8 mouse cellular contexts compared by ENCODE assay signal in genomic region chr17:33759767-33760254, GRCm38 (mm10). TPM values are rescaled to one million over a fixed set of nuclear protein-coding genes. Genes with fewer than 3 reads are reported as not detected.
DNase-seq lines count a peak whose midpoint lies in the region; ATAC-seq and TF ChIP-seq lines count a peak whose summit lies in the region.

No protein-coding gene starts in this region.

- TF ChIP-seq POLR2A in bone marrow, adult 2 months (IDR thresholded peaks at IDR 0.05; ENCODE audit: borderline replicate concordance, control insufficient read depth, low read depth, low read length): 0 out of 2 replicates have a peak, but pooled peaks have one; percentile 65
- TF ChIP-seq POLR2A in limb, embryonic 14.5 days (IDR thresholded peaks at IDR 0.05; ENCODE audit: borderline replicate concordance, extremely low read depth, insufficient read depth, insufficient read length): peak; percentile 51; the same call in 1 of the 2 replicates
- TF ChIP-seq POLR2A in spleen, adult 2 months (IDR thresholded peaks at IDR 0.05; ENCODE audit: low read depth, low read length): peak; percentile 16

- H3K27me3 ChIP-seq in embryonic facial prominence, embryonic 15.5 days: no peaks in the 10 kb centered on the region
- no peaks in the 10 kb centered on the region for H3K27me3 ChIP-seq in kidney, embryonic 14.5 days (ENCODE audit: control insufficient read depth, insufficient read depth, low read length)
- H3K27me3 ChIP-seq in limb, embryonic 14.5 days (ENCODE audit: control insufficient read depth, insufficient read depth, low read length): no peaks in the 10 kb centered on the region
- no peaks in the 10 kb centered on the region for H3K27me3 ChIP-seq in midbrain, embryonic 16.5 days (ENCODE audit: control insufficient read depth, insufficient read depth, low read depth, low read length)
- H3K27me3 ChIP-seq in spleen, adult 2 months (ENCODE audit: control insufficient read depth, insufficient read depth, low read length): no peaks in the 10 kb centered on the region

- WGBS in bone marrow, adult 2 months: under 1% methylated on average over 38 of the region's 38 CpGs
- under 1% methylated on average over 38 of the region's 38 CpGs for WGBS in embryonic facial prominence, embryonic 15.5 days
- under 1% methylated on average over 38 of the region's 38 CpGs for WGBS in kidney, embryonic 14.5 days
- WGBS in limb, embryonic 14.5 days: under 1% methylated on average over 26 of the region's 38 CpGs
- WGBS in midbrain, embryonic 16.5 days: under 1% methylated on average over 36 of the region's 38 CpGs
- under 1% methylated on average over 37 of the region's 38 CpGs for WGBS in spleen, adult 2 months

- peak; percentile 85 for ATAC-seq in embryonic facial prominence, embryonic 15.5 days (ENCODE audit: insufficient number of reproducible peaks, low FRiP score, low TSS enrichment, low read depth)
- ATAC-seq in kidney, embryonic 14.5 days (ENCODE audit: low FRiP score, low TSS enrichment): peak; percentile 91
- ATAC-seq in limb, embryonic 14.5 days (ENCODE audit: low FRiP score, low read depth): peak; percentile 84
- peak; percentile 80 for ATAC-seq in midbrain, embryonic 16.5 days

- peak overlapping the region; percentile 99 for H3K27ac ChIP-seq in bone marrow, adult 2 months (ENCODE audit: control insufficient read depth, insufficient read depth, low read depth, low read length, poor library complexity)
- peak overlapping the region; percentile 100 for H3K27ac ChIP-seq in embryonic facial prominence, embryonic 15.5 days (replicated peaks)
- peak overlapping the region; percentile 98 for H3K27ac ChIP-seq in kidney, embryonic 14.5 days (ENCODE audit: low read depth, low read length)
- peak overlapping the region; percentile 99 for H3K27ac ChIP-seq in limb, embryonic 14.5 days (replicated peaks; ENCODE audit: low read depth, low read length)
- H3K27ac ChIP-seq in midbrain, embryonic 16.5 days (ENCODE audit: low read length): peak overlapping the region; percentile 98
- peak overlapping the region; percentile 99 for H3K27ac ChIP-seq in spleen, adult 2 months (ENCODE audit: insufficient read depth, low read length)

- peak overlapping the region; percentile 100 for H3K9ac ChIP-seq in embryonic facial prominence, embryonic 15.5 days
- peak overlapping the region; percentile 90 for H3K9ac ChIP-seq in kidney, embryonic 14.5 days (ENCODE audit: low read depth, low read length)
- H3K9ac ChIP-seq in limb, embryonic 14.5 days (ENCODE audit: low read depth, low read length, severe bottlenecking): peak overlapping the region; percentile 96
- peak overlapping the region; percentile 93 for H3K9ac ChIP-seq in midbrain, embryonic 16.5 days (ENCODE audit: low read depth, low read length)

- no peaks in the 10 kb centered on the region for H3K36me3 ChIP-seq in embryonic facial prominence, embryonic 15.5 days
- peaks cover 4% of the 10 kb centered on the region; the same call in 1 of the 2 replicates for H3K36me3 ChIP-seq in kidney, embryonic 14.5 days (ENCODE audit: control insufficient read depth, insufficient read depth, low read length)
- no peaks in the 10 kb centered on the region; the same call in 1 of the 2 replicates for H3K36me3 ChIP-seq in limb, embryonic 14.5 days (ENCODE audit: control insufficient read depth, insufficient read depth, low read length)
- H3K36me3 ChIP-seq in midbrain, embryonic 16.5 days (ENCODE audit: control insufficient read depth, insufficient read depth, low read length): no peaks in the 10 kb centered on the region
- no peaks in the 10 kb centered on the region for H3K36me3 ChIP-seq in spleen, adult 2 months (ENCODE audit: control insufficient read depth, insufficient read depth, low read length)

- H3K4me1 ChIP-seq in bone marrow, adult 2 months (ENCODE audit: control insufficient read depth, insufficient read depth, low read length): peaks cover 1% of the 10 kb centered on the region; the same call in 1 of the 2 replicates
- H3K4me1 ChIP-seq in embryonic facial prominence, embryonic 15.5 days: peaks cover 45% of the 10 kb centered on the region
- peaks cover 28% of the 10 kb centered on the region; the same call in 1 of the 2 replicates for H3K4me1 ChIP-seq in kidney, embryonic 14.5 days (ENCODE audit: control insufficient read depth, insufficient read depth, low read length)
- peaks cover 15% of the 10 kb centered on the region for H3K4me1 ChIP-seq in limb, embryonic 14.5 days (ENCODE audit: control insufficient read depth, insufficient read depth, low read length)
- peaks cover 42% of the 10 kb centered on the region for H3K4me1 ChIP-seq in midbrain, embryonic 16.5 days (ENCODE audit: control insufficient read depth, insufficient read depth, low read length)
- peaks cover 23% of the 10 kb centered on the region for H3K4me1 ChIP-seq in spleen, adult 2 months (ENCODE audit: control insufficient read depth, insufficient read depth, insufficient read length)

- H3K4me2 ChIP-seq in embryonic facial prominence, embryonic 15.5 days (replicated peaks): peak overlapping the region; percentile 72
- H3K4me2 ChIP-seq in kidney, embryonic 14.5 days (replicated peaks; ENCODE audit: low read depth, low read length): peak overlapping the region; percentile 74
- H3K4me2 ChIP-seq in limb, embryonic 14.5 days (replicated peaks; ENCODE audit: low read depth, low read length, severe bottlenecking): peak overlapping the region; percentile 63
- peak overlapping the region; percentile 80 for H3K4me2 ChIP-seq in midbrain, embryonic 16.5 days (ENCODE audit: low read length)

- TF ChIP-seq CTCF in bone marrow, adult 2 months (IDR thresholded peaks at IDR 0.05; ENCODE audit: control insufficient read depth, insufficient read depth, low read length): no peak
- no peak for TF ChIP-seq CTCF in spleen, adult 2 months (IDR thresholded peaks at IDR 0.05; ENCODE audit: extremely low read depth, insufficient read depth, insufficient read length, insufficient replicate concordance)

- no peaks in the 10 kb centered on the region for H3K9me3 ChIP-seq in embryonic facial prominence, embryonic 15.5 days (replicated peaks)
- H3K9me3 ChIP-seq in kidney, embryonic 14.5 days (ENCODE audit: control insufficient read depth, low read length): no peaks in the 10 kb centered on the region
- H3K9me3 ChIP-seq in limb, embryonic 14.5 days (ENCODE audit: control insufficient read depth, low read length): no peaks in the 10 kb centered on the region
- H3K9me3 ChIP-seq in midbrain, embryonic 16.5 days (replicated peaks; ENCODE audit: control insufficient read depth, low read length, poor library complexity, severe bottlenecking): no peaks in the 10 kb centered on the region

- peak; percentile 87 for DNase-seq in A20 (ENCODE audit: low read depth, low spot score)
- DNase-seq in heart, adult 9 months (ENCODE audit: low spot score in 2 of 2): peak; percentile 91 to 93
- peak; percentile 91 for DNase-seq in limb, embryonic 14.5 days (ENCODE audit: low spot score)
- peak; percentile 59 to 90 for DNase-seq in spleen, adult 2 months (ENCODE audit: low read depth in 1 of 2, low spot score in 2 of 2)

- H3K4me3 ChIP-seq in bone marrow, adult 2 months (replicated peaks; ENCODE audit: control insufficient read depth, low read depth, low read length): peak overlapping the region; percentile 74
- H3K4me3 ChIP-seq in embryonic facial prominence, embryonic 15.5 days (replicated peaks): peak overlapping the region; percentile 76
- peak overlapping the region; percentile 71 for H3K4me3 ChIP-seq in kidney, embryonic 14.5 days (ENCODE audit: low read length)
- peak overlapping the region; percentile 67 for H3K4me3 ChIP-seq in limb, embryonic 14.5 days (replicated peaks; ENCODE audit: low read length)
- peak overlapping the region; percentile 82 for H3K4me3 ChIP-seq in midbrain, embryonic 16.5 days (ENCODE audit: low read depth, low read length)
- peak overlapping the region; percentile 84 for H3K4me3 ChIP-seq in spleen, adult 2 months (ENCODE audit: extremely low read depth, insufficient read depth, insufficient read length)

RNA-seq across cellular contexts. Expression of gene Rab11b, which starts 0.5 kb away (rescaled TPM):
- 45.8 and 57.6 TPM in 2 replicates for polyA plus RNA-seq in bone marrow, adult 2 months (2011; ENCODE audit: insufficient read depth, insufficient read length, low replicate concordance, missing spikeins)
- polyA plus RNA-seq in embryonic facial prominence, embryonic 15.5 days (2015; fragmentation: Nextera tagmentation; extraction: Ambion mirVana): 269 and 325 TPM in 2 replicates
- polyA plus RNA-seq in kidney, embryonic 14.5 days (2014; fragmentation: Nextera tagmentation; extraction: Ambion mirVana): 217 and 269 TPM in 2 replicates
- polyA plus RNA-seq in limb, embryonic 14.5 days (2012; rRNA removed): 312 and 394 TPM in 2 replicates
- 192 and 221 TPM in 2 replicates for polyA plus RNA-seq in limb, embryonic 14.5 days (2014; fragmentation: Nextera tagmentation; extraction: Ambion mirVana)
- polyA plus RNA-seq in midbrain, embryonic 16.5 days (2015; fragmentation: Nextera tagmentation; extraction: Ambion mirVana): 503 and 519 TPM in 2 replicates
- 225 and 270 TPM in 2 replicates for polyA plus RNA-seq in spleen, adult 2 months (2012; rRNA removed)

RNA-seq across cellular contexts. Expression of gene Angptl4, which starts 21.8 kb away (rescaled TPM):
- polyA plus RNA-seq in bone marrow, adult 2 months (2011; ENCODE audit: insufficient read depth, insufficient read length, low replicate concordance, missing spikeins): 3.4 and 7.4 TPM in 2 replicates
- 58.8 and 67.2 TPM in 2 replicates for polyA plus RNA-seq in embryonic facial prominence, embryonic 15.5 days (2015; fragmentation: Nextera tagmentation; extraction: Ambion mirVana)
- 18.4 and 19.4 TPM in 2 replicates for polyA plus RNA-seq in kidney, embryonic 14.5 days (2014; fragmentation: Nextera tagmentation; extraction: Ambion mirVana)
- polyA plus RNA-seq in limb, embryonic 14.5 days (2012; rRNA removed): 29.7 and 32.6 TPM in 2 replicates
- polyA plus RNA-seq in limb, embryonic 14.5 days (2014; fragmentation: Nextera tagmentation; extraction: Ambion mirVana): 44.2 and 61.1 TPM in 2 replicates
- 16.8 and 17.4 TPM in 2 replicates for polyA plus RNA-seq in midbrain, embryonic 16.5 days (2015; fragmentation: Nextera tagmentation; extraction: Ambion mirVana)
- polyA plus RNA-seq in spleen, adult 2 months (2012; rRNA removed): 15.6 and 21.5 TPM in 2 replicates

RNA-seq across cellular contexts. Expression of gene March2, which starts 41.3 kb away (rescaled TPM):
- 227 and 290 TPM in 2 replicates for polyA plus RNA-seq in bone marrow, adult 2 months (2011; ENCODE audit: insufficient read depth, insufficient read length, low replicate concordance, missing spikeins)
- 58.6 and 60.6 TPM in 2 replicates for polyA plus RNA-seq in embryonic facial prominence, embryonic 15.5 days (2015; fragmentation: Nextera tagmentation; extraction: Ambion mirVana)
- 31.2 and 46.1 TPM in 2 replicates for polyA plus RNA-seq in kidney, embryonic 14.5 days (2014; fragmentation: Nextera tagmentation; extraction: Ambion mirVana)
- 42.7 and 56.3 TPM in 2 replicates for polyA plus RNA-seq in limb, embryonic 14.5 days (2012; rRNA removed)
- polyA plus RNA-seq in limb, embryonic 14.5 days (2014; fragmentation: Nextera tagmentation; extraction: Ambion mirVana): 56.2 and 58.1 TPM in 2 replicates
- polyA plus RNA-seq in midbrain, embryonic 16.5 days (2015; fragmentation: Nextera tagmentation; extraction: Ambion mirVana): 62.9 and 74.6 TPM in 2 replicates
- 194 and 290 TPM in 2 replicates for polyA plus RNA-seq in spleen, adult 2 months (2012; rRNA removed)

RNA-seq across cellular contexts. Expression of gene Kank3, which starts 50.5 kb away (rescaled TPM):
- 23.0 and 52.7 TPM in 2 replicates for polyA plus RNA-seq in bone marrow, adult 2 months (2011; ENCODE audit: insufficient read depth, insufficient read length, low replicate concordance, missing spikeins)
- polyA plus RNA-seq in embryonic facial prominence, embryonic 15.5 days (2015; fragmentation: Nextera tagmentation; extraction: Ambion mirVana): 45.3 and 45.8 TPM in 2 replicates
- polyA plus RNA-seq in kidney, embryonic 14.5 days (2014; fragmentation: Nextera tagmentation; extraction: Ambion mirVana): 49.9 and 52.1 TPM in 2 replicates
- 45.3 and 52.3 TPM in 2 replicates for polyA plus RNA-seq in limb, embryonic 14.5 days (2012; rRNA removed)
- 31.1 and 32.1 TPM in 2 replicates for polyA plus RNA-seq in limb, embryonic 14.5 days (2014; fragmentation: Nextera tagmentation; extraction: Ambion mirVana)
- polyA plus RNA-seq in midbrain, embryonic 16.5 days (2015; fragmentation: Nextera tagmentation; extraction: Ambion mirVana): 49.0 and 52.6 TPM in 2 replicates
- polyA plus RNA-seq in spleen, adult 2 months (2012; rRNA removed): 56.8 and 74.6 TPM in 2 replicates

Comparison
In these comparisons a context has a peak if more than half of its experiments do, and no peak if none do; other contexts are left out.
1. Peak in every context shown above with its lines: DNase-seq, ATAC-seq, H3K4me3 ChIP-seq and H3K27ac ChIP-seq.